In genomic region chr12:112720890-112721423, GRCm38 (mm10) we compare ENCODE assay signal across 8 mouse cellular contexts. TPM values are rescaled to one million over a fixed set of nuclear protein-coding genes. Genes with fewer than 3 reads are reported as not detected.
DNase-seq lines count a peak whose midpoint lies in the region; ATAC-seq and TF ChIP-seq lines count a peak whose summit lies in the region.

No protein-coding gene starts in this region.

- H3K4me2 ChIP-seq in neural tube, embryonic 15.5 days = peak overlapping the region; percentile 89

- peak overlapping the region; percentile 36; the same call in 1 of the 2 replicates for H3K9ac ChIP-seq in neural tube, embryonic 15.5 days (replicated peaks)

- DNase-seq in left cerebral cortex, adult 2 months (ENCODE audit: extremely low spot score in 1 of 2, low spot score in 2 of 2) = no peak
- no peak for DNase-seq in left cerebral cortex, adult 9 months (ENCODE audit: low spot score in 2 of 2)
- no peak for DNase-seq in forebrain, embryonic 10.5 days (ENCODE audit: extremely low spot score, low spot score)
- DNase-seq in limb, embryonic 10.5 days (ENCODE audit: low spot score) = no peak
- DNase-seq in gastrocnemius, adult 8-10 months (ENCODE audit: low spot score in 2 of 2) = no peak
- no peak for DNase-seq in urinary bladder, postnatal 4 days (ENCODE audit: low spot score in 2 of 2)

- peaks cover 38% of the 10 kb centered on the region for H3K4me1 ChIP-seq in forebrain, embryonic 10.5 days
- peaks cover 28% of the 10 kb centered on the region for H3K4me1 ChIP-seq in limb, embryonic 10.5 days
- H3K4me1 ChIP-seq in neural tube, embryonic 15.5 days = peaks cover 43% of the 10 kb centered on the region

- no peak for TF ChIP-seq CTCF in left cerebral cortex, adult 2 months (IDR thresholded peaks at IDR 0.05)

- H3K27me3 ChIP-seq in forebrain, embryonic 10.5 days (ENCODE audit: poor library complexity, severe bottlenecking) = peaks cover 50% of the 10 kb centered on the region
- peaks cover 64% of the 10 kb centered on the region for H3K27me3 ChIP-seq in limb, embryonic 10.5 days (ENCODE audit: low read depth, poor library complexity, severe bottlenecking)
- H3K27me3 ChIP-seq in neural tube, embryonic 15.5 days (replicated peaks) = peaks cover 9% of the 10 kb centered on the region

- H3K9me3 ChIP-seq in forebrain, embryonic 10.5 days = no peaks in the 10 kb centered on the region
- H3K9me3 ChIP-seq in limb, embryonic 10.5 days (replicated peaks) = no peaks in the 10 kb centered on the region
- H3K9me3 ChIP-seq in neural tube, embryonic 15.5 days (replicated peaks) = no peaks in the 10 kb centered on the region

- H3K4me3 ChIP-seq in left cerebral cortex, adult 2 months = peak overlapping the region; percentile 46
- peak overlapping the region; percentile 62 for H3K4me3 ChIP-seq in forebrain, embryonic 10.5 days
- H3K4me3 ChIP-seq in limb, embryonic 10.5 days = peak overlapping the region; percentile 88
- peak overlapping the region; percentile 88 for H3K4me3 ChIP-seq in neural tube, embryonic 15.5 days (replicated peaks)

- WGBS in forebrain, embryonic 10.5 days = 28% methylated on average over 12 of the region's 12 CpGs
- WGBS in limb, embryonic 10.5 days = 34% methylated on average over 12 of the region's 12 CpGs
- WGBS in neural tube, embryonic 15.5 days = 39% methylated on average over 12 of the region's 12 CpGs

- intact Hi-C loops in left cerebral cortex, adult 2 months (cut with DNase I) = no loop called here

- no peak overlapping the region for H3K27ac ChIP-seq in left cerebral cortex, adult 2 months
- H3K27ac ChIP-seq in forebrain, embryonic 10.5 days = peak overlapping the region; percentile 80
- peak overlapping the region; percentile 56; the same call in 1 of the 2 replicates for H3K27ac ChIP-seq in limb, embryonic 10.5 days
- no peak overlapping the region; the same call in 1 of the 2 replicates for H3K27ac ChIP-seq in neural tube, embryonic 15.5 days (replicated peaks)

- ATAC-seq in neural tube, embryonic 15.5 days (ENCODE audit: low FRiP score) = 0 out of 2 replicates have a peak, but pooled peaks have one; percentile 2
- ATAC-seq in erythroid progenitor cell, adult 5-6 weeks (replicated peaks; ENCODE audit: low FRiP score, poor library complexity, severe bottlenecking) = no peak

- no peaks in the 10 kb centered on the region; the same call in 1 of the 2 replicates for H3K36me3 ChIP-seq in forebrain, embryonic 10.5 days (replicated peaks)
- H3K36me3 ChIP-seq in limb, embryonic 10.5 days = 0 out of 2 replicates have a peak, but pooled peaks cover 3% of the 10 kb centered on the region
- H3K36me3 ChIP-seq in neural tube, embryonic 15.5 days = no peaks in the 10 kb centered on the region

RNA-seq across cellular contexts. Expression of gene Cep170b, which starts 0.7 kb away (rescaled TPM):
- 100 to 1,000 TPM; 280 to 294 TPM for total RNA-seq in left cerebral cortex, adult 2 months (2021)
- 5.9 and 7.9 TPM in 2 replicates for polyA plus RNA-seq in forebrain, embryonic 10.5 days (2016; fragmentation: Nextera tagmentation; extraction: Ambion mirVana)
- 6.7 and 12.3 TPM in 2 replicates for polyA plus RNA-seq in limb, embryonic 10.5 days (2016; fragmentation: Nextera tagmentation; extraction: Ambion mirVana)
- polyA plus RNA-seq in neural tube, embryonic 15.5 days (2015; fragmentation: Nextera tagmentation; extraction: Ambion mirVana) = 34.7 and 43.3 TPM in 2 replicates
- 1.3 TPM in 1 of 2 replicates, not detected in the other for total RNA-seq in erythroid progenitor cell, adult 5-6 weeks (2015; ENCODE audit: low replicate concordance)
- not detected in 2 replicates for total RNA-seq in erythroid progenitor cell, adult 5-6 weeks (2017; ENCODE audit: low replicate concordance)
- 10 to 100 TPM in 3 of 4 experiments, 1 to 10 TPM in 1; 9.8 to 18.4 (median 12.5) TPM for total RNA-seq in gastrocnemius, adult 8-10 months (2022)

RNA-seq across cellular contexts. Expression of gene Pld4, which starts 39.5 kb away (rescaled TPM):
- total RNA-seq in left cerebral cortex, adult 2 months (2021) = 10 to 100 TPM in 1 of 2 experiments, 1 to 10 TPM in 1; 7.4 to 10.1 TPM
- polyA plus RNA-seq in forebrain, embryonic 10.5 days (2016; fragmentation: Nextera tagmentation; extraction: Ambion mirVana) = 3.8 and 3.9 TPM in 2 replicates
- 2.1 and 3.5 TPM in 2 replicates for polyA plus RNA-seq in limb, embryonic 10.5 days (2016; fragmentation: Nextera tagmentation; extraction: Ambion mirVana)
- 8.4 and 42.0 TPM in 2 replicates for polyA plus RNA-seq in neural tube, embryonic 15.5 days (2015; fragmentation: Nextera tagmentation; extraction: Ambion mirVana)
- total RNA-seq in erythroid progenitor cell, adult 5-6 weeks (2015; ENCODE audit: low replicate concordance) = 20.1 and 29.9 TPM in 2 replicates
- total RNA-seq in erythroid progenitor cell, adult 5-6 weeks (2017; ENCODE audit: low replicate concordance) = 8.9 and 14.0 TPM in 2 replicates
- 1 to 10 TPM in 3 of 4 experiments, under 1 TPM in 1; 0.48 to 2.5 (median 1.7) TPM for total RNA-seq in gastrocnemius, adult 8-10 months (2022)

RNA-seq across cellular contexts. Expression of gene Zbtb42, which starts 42.3 kb away (rescaled TPM):
- 1 to 10 TPM; 1.1 to 1.2 TPM for total RNA-seq in left cerebral cortex, adult 2 months (2021)
- polyA plus RNA-seq in forebrain, embryonic 10.5 days (2016; fragmentation: Nextera tagmentation; extraction: Ambion mirVana) = 4.1 and 4.3 TPM in 2 replicates
- polyA plus RNA-seq in limb, embryonic 10.5 days (2016; fragmentation: Nextera tagmentation; extraction: Ambion mirVana) = 1.4 and 2.7 TPM in 2 replicates
- 1.8 and 2.4 TPM in 2 replicates for polyA plus RNA-seq in neural tube, embryonic 15.5 days (2015; fragmentation: Nextera tagmentation; extraction: Ambion mirVana)
- 10.1 TPM in 1 of 2 replicates, not detected in the other for total RNA-seq in erythroid progenitor cell, adult 5-6 weeks (2015; ENCODE audit: low replicate concordance)
- total RNA-seq in erythroid progenitor cell, adult 5-6 weeks (2017; ENCODE audit: low replicate concordance) = 0.39 TPM in 1 of 2 replicates, not detected in the other
- under 1 TPM; 0.48 to 0.90 (median 0.58) TPM for total RNA-seq in gastrocnemius, adult 8-10 months (2022)

RNA-seq across cellular contexts. Expression of gene Akt1, which starts 46.3 kb away (rescaled TPM):
- total RNA-seq in left cerebral cortex, adult 2 months (2021) = 100 to 1,000 TPM; 144 to 157 TPM
- 39.2 and 41.9 TPM in 2 replicates for polyA plus RNA-seq in forebrain, embryonic 10.5 days (2016; fragmentation: Nextera tagmentation; extraction: Ambion mirVana)
- 59.3 and 82.8 TPM in 2 replicates for polyA plus RNA-seq in limb, embryonic 10.5 days (2016; fragmentation: Nextera tagmentation; extraction: Ambion mirVana)
- 70.5 and 120 TPM in 2 replicates for polyA plus RNA-seq in neural tube, embryonic 15.5 days (2015; fragmentation: Nextera tagmentation; extraction: Ambion mirVana)
- 22.6 and 24.1 TPM in 2 replicates for total RNA-seq in erythroid progenitor cell, adult 5-6 weeks (2015; ENCODE audit: low replicate concordance)
- 24.5 and 40.9 TPM in 2 replicates for total RNA-seq in erythroid progenitor cell, adult 5-6 weeks (2017; ENCODE audit: low replicate concordance)
- total RNA-seq in gastrocnemius, adult 8-10 months (2022) = 10 to 100 TPM; 41.6 to 42.5 (median 42.0) TPM

Comparison
In these comparisons a context has a peak if more than half of its experiments do, and no peak if none do; other contexts are left out.
1. H3K27ac ChIP-seq: peak in forebrain, embryonic 10.5 days (single experiment) and limb, embryonic 10.5 days (single experiment); none in left cerebral cortex, adult 2 months (single experiment) and neural tube, embryonic 15.5 days (single experiment).
2. RNA of gene Cep170b, which starts 0.7 kb away (total RNA-seq): 280 to 294 TPM in left cerebral cortex, adult 2 months; 9.8 to 18.4 TPM in gastrocnemius, adult 8-10 months and 1.3 TPM in erythroid progenitor cell, adult 5-6 weeks; every median in the first group is over 10 times any median in the second.
3. Peak in every context shown above with its lines, with median percentiles within 50 percentile points of each other: H3K4me3 ChIP-seq.